Mouse (Mus musculus): ENCODE results near the gene Nlrp4f.

DNA sequence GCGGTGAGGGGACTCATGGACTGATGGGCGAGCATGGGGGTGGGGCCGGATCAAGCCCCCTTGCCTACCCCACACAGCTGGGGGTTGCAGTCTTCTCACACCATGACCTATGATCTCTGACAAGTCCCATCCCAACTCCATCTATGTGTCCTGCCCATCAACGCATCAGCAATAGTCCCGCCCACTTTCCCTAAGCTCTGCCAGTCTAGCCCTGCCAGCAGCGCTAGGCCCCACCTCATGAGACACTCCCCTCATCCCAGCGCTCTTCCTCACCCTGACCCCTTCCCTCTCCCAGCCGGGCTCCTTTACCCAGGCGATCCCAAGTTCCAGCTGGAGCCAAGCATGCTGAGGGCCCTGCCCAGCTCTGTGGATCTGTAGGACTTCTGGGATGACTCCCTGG lies 31.4 kb upstream of the Nlrp4f start:
- TF ChIP-seq CTCF (IDR thresholded peaks at IDR 0.05; ENCODE audit: low read depth) (no peak), EP300 (IDR thresholded peaks at IDR 0.05; ENCODE audit: low read depth) (no peak)
